Mouse (Mus musculus) urinary bladder, postnatal 10 days (tissue): ENCODE measurements around the gene Nebl.
"Not testable (repeated sequence)": the region's sequence is repeated elsewhere in the genome, so short reads cannot be mapped to it uniquely, and the experiment has no call there.

Experiments
- DNase-seq: peaks from one replicate; pipeline ENCODE4 v3.0.0; 2022; ENCODE audit warnings: low spot score

Nebl gene

GRCm38 (mm10) chr2:17402511-17402910, 328.8 kb downstream of the Nebl start:
- no peak for DNase-seq

- DNase-seq = no peak
These were observed 335.0 kb downstream of the Nebl start for GRCm38 (mm10) chr2:17396235-17396634.

- no peak for DNase-seq
These were observed 339.9 kb downstream of the Nebl start for GRCm38 (mm10) chr2:17391389-17391788.

- DNase-seq = no peak
These were observed 340.6 kb downstream of the Nebl start for GRCm38 (mm10) chr2:17390513-17391200.

- no peak for DNase-seq
These were observed 341.4 kb downstream of the Nebl start for GRCm38 (mm10) chr2:17389886-17390285.

GRCm38 (mm10) chr2:17389379-17389778, 341.9 kb downstream of the Nebl start:
- DNase-seq = no peak

- DNase-seq = no peak
These were observed 349.0 kb downstream of the Nebl start for GRCm38 (mm10) chr2:17382227-17382626.

- DNase-seq = no peak
These were observed 355.3 kb downstream of the Nebl start for GRCm38 (mm10) chr2:17375916-17376315.

- DNase-seq = no peak
These were observed 365.6 kb downstream of the Nebl start for GRCm38 (mm10) chr2:17365671-17366070.

- no peak for DNase-seq
These were observed 366.2 kb downstream of the Nebl start for GRCm38 (mm10) chr2:17364971-17365548.

- DNase-seq = no peak
These were observed 367.7 kb downstream of the Nebl start for GRCm38 (mm10) chr2:17363337-17364216.

GRCm38 (mm10) chr2:17362181-17362580, 369.1 kb downstream of the Nebl start:
- no peak for DNase-seq

- DNase-seq = no peak
These were observed 386.6 kb downstream of the Nebl start for GRCm38 (mm10) chr2:17344643-17345042.

- DNase-seq = no peak
These were observed 395.8 kb downstream of the Nebl start for GRCm38 (mm10) chr2:17335451-17335850.

GRCm38 (mm10) chr2:17326590-17326989, 404.7 kb downstream of the Nebl start:
- no peak for DNase-seq

- no peak for DNase-seq
These were observed 414.4 kb downstream of the Nebl start for GRCm38 (mm10) chr2:17316850-17317249.

GRCm38 (mm10) chr2:17301379-17301778, 429.9 kb downstream of the Nebl start:
- DNase-seq = no peak

- no peak for DNase-seq
These were observed 433.8 kb downstream of the Nebl start for GRCm38 (mm10) chr2:17297496-17297895.

- DNase-seq = not testable (repeated sequence)
These were observed 436.0 kb downstream of the Nebl start for GRCm38 (mm10) chr2:17295257-17295656.
